Mouse (Mus musculus): ENCODE measurements around the gene Slc4a3. TPM values are rescaled to one million over a fixed set of nuclear protein-coding genes. Genes with fewer than 3 reads are reported as not detected.

Slc4a3 gene
- total and polyA plus RNA-seq, 2 experiments from 2014 or later, result 96.4 to 191 TPM

- Histone ChIP-seq H3K4me1 (ENCODE audit: insufficient read depth, low read length) (no peaks in the 10 kb centered on the region), H3K36me3 (ENCODE audit: insufficient read depth, low read length) (no peaks in the 10 kb centered on the region), H3K9me3 (ENCODE audit: low read length) (no peaks in the 10 kb centered on the region), H3K9ac (replicated peaks; ENCODE audit: low read length) (no peak overlapping the region), H3K4me3 (ENCODE audit: low read length) (no peak overlapping the region), H3K4me2 (ENCODE audit: low read depth, low read length) (no peak overlapping the region), H3K27me3 (ENCODE audit: insufficient read depth, low read length) (no peaks in the 10 kb centered on the region), H3K27ac (peak overlapping the region; percentile 64; the same call in 1 of the 2 replicates)
- TF ChIP-seq CTCF (IDR thresholded peaks at IDR 0.05; ENCODE audit: low read depth), result no peak
- ATAC-seq (no peak), DNase-seq (ENCODE audit: low spot score) (no peak)
- WGBS, result 69% methylated on average over 10 of the region's 10 CpGs
Measured at GRCm38 (mm10) chr1:75583034-75583433, 37.0 kb downstream of the Slc4a3 start.

GRCm38 (mm10) chr1:75586791-75587190, 40.7 kb downstream of the Slc4a3 start:
- H3K27me3 ChIP-seq (ENCODE audit: insufficient read depth, low read length), result no peaks in the 10 kb centered on the region
- WGBS, result 90% methylated on average over 3 of the region's 3 CpGs
- H3K4me3 ChIP-seq (ENCODE audit: low read length), result no peak overlapping the region
- DNase-seq (ENCODE audit: low spot score) (no peak), ATAC-seq (no peak)
- no peaks in the 10 kb centered on the region for H3K9me3 ChIP-seq (ENCODE audit: low read length)
- TF ChIP-seq CTCF (IDR thresholded peaks at IDR 0.05; ENCODE audit: low read depth), result no peak
- H3K4me1 ChIP-seq (ENCODE audit: insufficient read depth, low read length), result no peaks in the 10 kb centered on the region
- H3K9ac ChIP-seq (replicated peaks; ENCODE audit: low read length), result no peak overlapping the region
- no peak overlapping the region for H3K27ac ChIP-seq
- no peak overlapping the region for H3K4me2 ChIP-seq (ENCODE audit: low read depth, low read length)
- no peaks in the 10 kb centered on the region for H3K36me3 ChIP-seq (ENCODE audit: insufficient read depth, low read length)

GRCm38 (mm10) chr1:75587738-75588719, 42.0 kb downstream of the Slc4a3 start:
- H3K36me3 ChIP-seq (ENCODE audit: insufficient read depth, low read length), result no peaks in the 10 kb centered on the region
- no peaks in the 10 kb centered on the region for H3K9me3 ChIP-seq (ENCODE audit: low read length)
- no peak overlapping the region for H3K27ac ChIP-seq
- H3K4me1 ChIP-seq (ENCODE audit: insufficient read depth, low read length), result no peaks in the 10 kb centered on the region
- no peak for TF ChIP-seq CTCF (IDR thresholded peaks at IDR 0.05; ENCODE audit: low read depth)
- H3K4me2 ChIP-seq (ENCODE audit: low read depth, low read length), result no peak overlapping the region
- WGBS, result 60% methylated on average over 12 of the region's 12 CpGs
- no peaks in the 10 kb centered on the region for H3K27me3 ChIP-seq (ENCODE audit: insufficient read depth, low read length)
- H3K4me3 ChIP-seq (ENCODE audit: low read length), result no peak overlapping the region
- 0 out of 2 replicates have a peak, but pooled peaks have one; percentile 21 for ATAC-seq
- DNase-seq (ENCODE audit: low spot score), result peak; percentile 39
- H3K9ac ChIP-seq (replicated peaks; ENCODE audit: low read length), result no peak overlapping the region

- H3K27me3 ChIP-seq (ENCODE audit: insufficient read depth, low read length), result no peaks in the 10 kb centered on the region
Measured at GRCm38 (mm10) chr1:75588874-75589273, 42.8 kb downstream of the Slc4a3 start.

GRCm38 (mm10) chr1:75589983-75590382, 43.9 kb downstream of the Slc4a3 start:
- no peak for TF ChIP-seq CTCF (IDR thresholded peaks at IDR 0.05; ENCODE audit: low read depth)
- no peak for DNase-seq (ENCODE audit: low spot score)
- no peak overlapping the region for H3K4me2 ChIP-seq (ENCODE audit: low read depth, low read length)
- WGBS, result 83% methylated on average over 2 of the region's 2 CpGs
- no peak for ATAC-seq
- H3K4me3 ChIP-seq (ENCODE audit: low read length), result no peak overlapping the region
- no peaks in the 10 kb centered on the region for H3K27me3 ChIP-seq (ENCODE audit: insufficient read depth, low read length)
- H3K9ac ChIP-seq (replicated peaks; ENCODE audit: low read length), result no peak overlapping the region
- no peaks in the 10 kb centered on the region for H3K9me3 ChIP-seq (ENCODE audit: low read length)
- H3K4me1 ChIP-seq (ENCODE audit: insufficient read depth, low read length), result no peaks in the 10 kb centered on the region
- no peak overlapping the region for H3K27ac ChIP-seq
- no peaks in the 10 kb centered on the region for H3K36me3 ChIP-seq (ENCODE audit: insufficient read depth, low read length)

More at GRCm38 (mm10) chr1:75588874-75589273, 42.8 kb downstream of the Slc4a3 start:
- ATAC-seq (no peak), DNase-seq (ENCODE audit: low spot score) (peak; percentile 51)
- Histone ChIP-seq H3K4me2 (ENCODE audit: low read depth, low read length) (no peak overlapping the region), H3K4me1 (ENCODE audit: insufficient read depth, low read length) (no peaks in the 10 kb centered on the region), H3K27ac (no peak overlapping the region), H3K9ac (replicated peaks; ENCODE audit: low read length) (no peak overlapping the region), H3K36me3 (ENCODE audit: insufficient read depth, low read length) (no peaks in the 10 kb centered on the region), H3K4me3 (ENCODE audit: low read length) (no peak overlapping the region), H3K9me3 (ENCODE audit: low read length) (no peaks in the 10 kb centered on the region)
- TF ChIP-seq CTCF (IDR thresholded peaks at IDR 0.05; ENCODE audit: low read depth), result no peak
- WGBS, result 25% methylated on average over 7 of the region's 7 CpGs

GRCm38 (mm10) chr1:75593956-75594355, 47.9 kb downstream of the Slc4a3 start:
- no peak overlapping the region for H3K4me3 ChIP-seq (ENCODE audit: low read length)
- no peak overlapping the region for H3K27ac ChIP-seq

GRCm38 (mm10) chr1:75594836-75595235, 48.8 kb downstream of the Slc4a3 start:
- ATAC-seq, result no peak
- Histone ChIP-seq H3K9ac (replicated peaks; ENCODE audit: low read length) (no peak overlapping the region), H3K4me1 (ENCODE audit: insufficient read depth, low read length) (no peaks in the 10 kb centered on the region), H3K4me3 (ENCODE audit: low read length) (no peak overlapping the region), H3K9me3 (ENCODE audit: low read length) (no peaks in the 10 kb centered on the region), H3K27ac (no peak overlapping the region), H3K36me3 (ENCODE audit: insufficient read depth, low read length) (no peaks in the 10 kb centered on the region), H3K27me3 (ENCODE audit: insufficient read depth, low read length) (no peaks in the 10 kb centered on the region), H3K4me2 (ENCODE audit: low read depth, low read length) (no peak overlapping the region)
- WGBS, result 39% methylated on average over 9 of the region's 9 CpGs
- DNase-seq (ENCODE audit: low spot score), result no peak
- TF ChIP-seq CTCF (IDR thresholded peaks at IDR 0.05; ENCODE audit: low read depth), result no peak

More at GRCm38 (mm10) chr1:75593956-75594355, 47.9 kb downstream of the Slc4a3 start:
- H3K4me2 ChIP-seq (ENCODE audit: low read depth, low read length), result no peak overlapping the region
- TF ChIP-seq CTCF (IDR thresholded peaks at IDR 0.05; ENCODE audit: low read depth), result no peak
- no peaks in the 10 kb centered on the region for H3K4me1 ChIP-seq (ENCODE audit: insufficient read depth, low read length)
- no peak for ATAC-seq
- H3K36me3 ChIP-seq (ENCODE audit: insufficient read depth, low read length), result no peaks in the 10 kb centered on the region
- H3K27me3 ChIP-seq (ENCODE audit: insufficient read depth, low read length), result no peaks in the 10 kb centered on the region
- WGBS, result 89% methylated on average over 7 of the region's 7 CpGs
- DNase-seq (ENCODE audit: low spot score), result no peak
- no peaks in the 10 kb centered on the region for H3K9me3 ChIP-seq (ENCODE audit: low read length)
- H3K9ac ChIP-seq (replicated peaks; ENCODE audit: low read length), result no peak overlapping the region

Data from hindbrain, postnatal 0 days (tissue).